Mouse (Mus musculus) heart, postnatal 0 days (tissue): ENCODE measurements around the gene Hey2. TPM values are rescaled to one million over a fixed set of nuclear protein-coding genes. Genes with fewer than 3 reads are reported as not detected.

Source experiments
- ATAC-seq: fragments of 200-750 bp; cut with Nextera tagmentation; 2 replicates; pipeline ENCODE4 v1.8.0; 2017; ENCODE audit warnings: low read depth, moderate number of reproducible peaks, moderate library complexity; ENCODE audit not compliant: insufficient read depth
- DNase-seq: peaks from one replicate; pipeline ENCODE4 v3.0.0-alpha.2; 2016; ENCODE audit warnings: low spot score
- H3K27ac ChIP-seq: fragments of 300-500 bp; sonication (generic); 2 replicates; pipeline ENCODE4 v1.5.1; 2014; ENCODE audit warnings: low read depth, mild to moderate bottlenecking
- H3K27me3 ChIP-seq: fragments of 300-500 bp; sonication (generic); 2 replicates; pipeline ENCODE4 v1.6.1; 2014; ENCODE audit warnings: low read length, mixed read lengths; ENCODE audit not compliant: control insufficient read depth, insufficient read depth
- H3K36me3 ChIP-seq: fragments of 300-500 bp; sonication (generic); replicated peaks from 2 replicates; pipeline ENCODE4 v1.6.1; 2014; ENCODE audit warnings: low read length, mixed read lengths; ENCODE audit not compliant: control insufficient read depth, insufficient read depth
- H3K4me1 ChIP-seq: fragments of 300-500 bp; sonication (generic); 2 replicates; pipeline ENCODE4 v1.6.1; 2014; ENCODE audit warnings: antibody characterized with exemption; ENCODE audit not compliant: control insufficient read depth, insufficient read depth
- H3K4me2 ChIP-seq: fragments of 300-500 bp; sonication (generic); 2 replicates; pipeline ENCODE4 v1.6.1; 2014; ENCODE audit warnings: low read depth, mild to moderate bottlenecking, low read length, moderate library complexity
- H3K4me3 ChIP-seq: fragments of 300-500 bp; sonication (generic); 2 replicates; pipeline ENCODE4 v1.5.1; 2014; ENCODE audit warnings: low read depth, low read length
- H3K9ac ChIP-seq: fragments of 300-500 bp; sonication (generic); replicated peaks from 2 replicates; pipeline ENCODE4 v1.6.1; 2014; ENCODE audit warnings: low read depth, low read length, mixed read lengths
- H3K9me3 ChIP-seq: fragments of 300-500 bp; sonication (generic); replicated peaks from 2 replicates; pipeline ENCODE4 v1.6.1; 2016; ENCODE audit warnings: low read length; ENCODE audit not compliant: control insufficient read depth
- CTCF ChIP-seq: IDR thresholded peaks from 2 replicates; pipeline ENCODE4 v1.5.1; 2016; ENCODE audit warnings: antibody characterized with exemption, control low read depth, low read depth
- EP300 ChIP-seq: IDR thresholded peaks from 2 replicates; pipeline ENCODE4 v1.6.1; 2016; ENCODE audit warnings: antibody characterized with exemption, low read depth
- WGBS: fragments of 180-500 bp; shearing (Covaris S2); extraction: QIAGEN DNeasy Blood & Tissue Kit; methylation state at CpG from one replicate; pipeline ENCODE4 v1.1.7; 2014; 5-methylcytosine and 5-hydroxymethylcytosine counted together
- polyA plus RNA-seq: library from polyadenylated mRNA; unstranded; fragments of >200 nt; fragmentation: Nextera tagmentation; extraction: Ambion mirVana; gene quantifications from 2 replicates; pipeline ENCODE4 v1.2.1, GENCODE M21; 2015
- total RNA-seq: library from RNA; depleted of rRNA; stranded (reverse); fragments of >200 nt; gene quantifications from 2 replicates; pipeline ENCODE4 v1.2.3, GENCODE M21; 2014; ENCODE audit warnings: low replicate concordance

The Hey2 gene
- total and polyA plus RNA-seq, 2 experiments from 2014 or later: 23.7 to 73.9 TPM

- Histone ChIP-seq H3K4me3 (peak overlapping the region; percentile 97), H3K9ac (peak overlapping the region; percentile 87), H3K4me2 (peak overlapping the region; percentile 89), H3K27me3 (no peaks in the 10 kb centered on the region), H3K27ac (0 out of 2 replicates have a peak overlapping the region, but pooled peaks have one; percentile 89), H3K9me3 (no peaks in the 10 kb centered on the region), H3K4me1 (0 out of 2 replicates have a peak, but pooled peaks cover 3% of the 10 kb centered on the region), H3K36me3 (no peaks in the 10 kb centered on the region)
- ATAC-seq: no peak
- WGBS: 12% methylated on average over 8 of the region's 8 CpGs
- TF ChIP-seq EP300 (no peak), CTCF (no peak)
- DNase-seq: no peak
Observed at GRCm38 (mm10) chr10:30802033-30802432, 40.6 kb downstream of the Hey2 start.

GRCm38 (mm10) chr10:30799713-30800450, 42.7 kb downstream of the Hey2 start:
- Histone ChIP-seq H3K4me2 (no peak overlapping the region), H3K27ac (no peak overlapping the region), H3K27me3 (no peaks in the 10 kb centered on the region), H3K36me3 (no peaks in the 10 kb centered on the region), H3K4me3 (no peak overlapping the region), H3K9ac (no peak overlapping the region), H3K4me1 (0 out of 2 replicates have a peak, but pooled peaks cover 3% of the 10 kb centered on the region), H3K9me3 (no peaks in the 10 kb centered on the region)
- ATAC-seq (no peak), DNase-seq (no peak)
- 86% methylated on average over 2 of the region's 2 CpGs for WGBS
- TF ChIP-seq CTCF (no peak), EP300 (no peak)

GRCm38 (mm10) chr10:30796469-30797261, 45.9 kb downstream of the Hey2 start:
- no peak for ATAC-seq
- TF ChIP-seq EP300 (no peak), CTCF (no peak)

GRCm38 (mm10) chr10:30791016-30791415, 51.6 kb downstream of the Hey2 start:
- H3K4me3 ChIP-seq: no peak overlapping the region
- 0 out of 2 replicates have a peak, but pooled peaks cover 6% of the 10 kb centered on the region for H3K36me3 ChIP-seq
- H3K4me2 ChIP-seq: no peak overlapping the region
- TF ChIP-seq CTCF (no peak), EP300 (no peak)
- ATAC-seq (no peak), DNase-seq (no peak)
- H3K27me3 ChIP-seq: no peaks in the 10 kb centered on the region
- H3K9me3 ChIP-seq: no peaks in the 10 kb centered on the region
- no peak overlapping the region for H3K9ac ChIP-seq
- 0 out of 2 replicates have a peak, but pooled peaks cover 6% of the 10 kb centered on the region for H3K4me1 ChIP-seq
- H3K27ac ChIP-seq: no peak overlapping the region
- 81% methylated on average over 3 of the region's 3 CpGs for WGBS

More at GRCm38 (mm10) chr10:30796469-30797261, 45.9 kb downstream of the Hey2 start:
- WGBS: 81% methylated on average over 5 of the region's 5 CpGs
- H3K4me3 ChIP-seq: no peak overlapping the region
- H3K4me1 ChIP-seq: no peaks in the 10 kb centered on the region
- no peak overlapping the region for H3K27ac ChIP-seq
- DNase-seq: no peak
- H3K27me3 ChIP-seq: no peaks in the 10 kb centered on the region
- no peak overlapping the region for H3K4me2 ChIP-seq
- H3K36me3 ChIP-seq: 0 out of 2 replicates have a peak, but pooled peaks cover 6% of the 10 kb centered on the region
- H3K9ac ChIP-seq: no peak overlapping the region
- no peaks in the 10 kb centered on the region for H3K9me3 ChIP-seq

- H3K4me2 ChIP-seq: no peak overlapping the region
- TF ChIP-seq EP300 (no peak), CTCF (no peak)
- 93% methylated on average over 5 of the region's 5 CpGs for WGBS
- no peak for DNase-seq
- H3K27ac ChIP-seq: no peak overlapping the region
- no peaks in the 10 kb centered on the region for H3K9me3 ChIP-seq
- no peaks in the 10 kb centered on the region for H3K27me3 ChIP-seq
- H3K9ac ChIP-seq: no peak overlapping the region
- H3K4me3 ChIP-seq: no peak overlapping the region
- H3K36me3 ChIP-seq: 0 out of 2 replicates have a peak, but pooled peaks cover 5% of the 10 kb centered on the region
- no peak for ATAC-seq
- H3K4me1 ChIP-seq: 0 out of 2 replicates have a peak, but pooled peaks cover 6% of the 10 kb centered on the region
Observed at GRCm38 (mm10) chr10:30789521-30789920, 53.1 kb downstream of the Hey2 start.
